Mouse (Mus musculus): Measurements from ENCODE around the gene Vip. TPM values are rescaled to one million over a fixed set of nuclear protein-coding genes. Genes with fewer than 3 reads are reported as not detected.

Gene Vip
- total and polyA plus RNA-seq, 3 experiments = not detected

DNA sequence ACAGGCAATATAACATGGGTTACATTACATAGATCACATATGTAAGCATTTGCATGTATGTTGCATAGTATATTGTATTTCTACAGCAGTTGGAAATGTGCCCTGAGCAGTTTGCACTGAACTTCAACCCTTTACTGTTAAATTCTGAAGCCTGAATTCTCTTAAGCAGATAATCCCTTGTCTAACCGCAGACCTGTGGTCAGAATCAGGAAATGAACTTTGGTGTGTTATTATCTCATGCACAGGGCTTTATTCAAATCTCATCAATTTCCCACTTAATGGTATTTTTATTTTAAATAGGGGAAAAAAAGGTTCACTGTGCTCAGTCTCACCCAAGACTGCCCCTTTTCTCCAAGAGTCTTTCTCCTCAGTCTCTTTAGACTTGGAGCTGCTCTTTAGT is 55.3 kb downstream of the Vip start:
- TF ChIP-seq GABPA (IDR thresholded peaks at IDR 0.05; ENCODE audit: low read depth, low read length) (no peak), RCOR1 (IDR thresholded peaks at IDR 0.05; ENCODE audit: low read depth, low read length) (peak; percentile 19; the same call in 1 of the 2 replicates), MYB (IDR thresholded peaks at IDR 0.05; ENCODE audit: low read depth, low read length) (no peak)
- Histone ChIP-seq H3K9me3 (replicated peaks; ENCODE audit: insufficient read depth, low read length) (no peaks in the 10 kb centered on the region), H3K36me3 (ENCODE audit: control insufficient read depth in 1 of 2, insufficient read depth in 2 of 2, low read length in 2 of 2) (no peaks in the 10 kb centered on the region), H3K4me3 (ENCODE audit: control insufficient read depth in 1 of 2, insufficient read depth in 1 of 2, low read depth in 2 of 2, low read length in 2 of 2) (no peak overlapping the region), H3K4me1 (ENCODE audit: control insufficient read depth in 1 of 2, insufficient read depth in 2 of 2, low read length in 2 of 2) (no peaks in the 10 kb centered on the region), H3K27ac (ENCODE audit: control insufficient read depth, low read depth, low read length) (no peak overlapping the region), H3K79me2 (ENCODE audit: control insufficient read depth, insufficient read depth, low read length, poor library complexity) (no peaks in the 10 kb centered on the region), H3K27me3 (ENCODE audit: control insufficient read depth in 1 of 2, insufficient read depth in 2 of 2, low read length in 2 of 2) (no peaks in the 10 kb centered on the region), H3K9ac (ENCODE audit: control insufficient read depth, low read depth, low read length, poor library complexity, severe bottlenecking) (no peak overlapping the region)
- DNase-seq (ENCODE audit: low read depth, low spot score) = peak; percentile 10

Other genes with a start within 250 kb of the Vip start
- gene Syne1, start 87.7 kb upstream of the Vip start, total RNA-seq (2012; rRNA removed) = 5.3 and 6.6 TPM in 2 replicates
- gene Syne1, start 87.7 kb upstream of the Vip start, polyA plus RNA-seq (2012; ENCODE audit: insufficient read depth in 1 of 2, insufficient read length in 2 of 2, low read depth in 1 of 2, low replicate concordance in 2 of 2, missing spikeins in 1 of 2) = 1 to 10 TPM in 1 of 2 experiments, not detected in 1; 6.8 TPM
- 0.07 TPM in 1 of 2 replicates, not detected in the other for gene Myct1, start 45.4 kb upstream of the Vip start, total RNA-seq (2012; rRNA removed)
- gene Myct1, start 45.4 kb upstream of the Vip start, polyA plus RNA-seq (2012; ENCODE audit: insufficient read depth in 1 of 2, insufficient read length in 2 of 2, low read depth in 1 of 2, low replicate concordance in 2 of 2, missing spikeins in 1 of 2) = under 1 TPM in 1 of 2 experiments, not detected in 1; 0.24 TPM
- 41.0 and 48.7 TPM in 2 replicates for gene Fbxo5, start 166.4 kb downstream of the Vip start, total RNA-seq (2012; rRNA removed)
- 1,000 to 10,000 TPM in 1 of 2 experiments, 10 to 100 TPM in 1; 36.1 to 1,320 TPM for gene Fbxo5, start 166.4 kb downstream of the Vip start, polyA plus RNA-seq (2012; ENCODE audit: insufficient read depth in 1 of 2, insufficient read length in 2 of 2, low read depth in 1 of 2, low replicate concordance in 2 of 2, missing spikeins in 1 of 2)
- 4.0 and 4.6 TPM in 2 replicates for gene Mtrf1l, start 184.7 kb downstream of the Vip start, total RNA-seq (2012; rRNA removed)
- gene Mtrf1l, start 184.7 kb downstream of the Vip start, polyA plus RNA-seq (2012; ENCODE audit: insufficient read depth in 1 of 2, insufficient read length in 2 of 2, low read depth in 1 of 2, low replicate concordance in 2 of 2, missing spikeins in 1 of 2) = 1 to 10 TPM in 1 of 2 experiments, not detected in 1; 5.6 TPM

All from MEL (cell line).